Mouse (Mus musculus) embryonic fibroblast, embryonic 13.5 days (primary cell): ENCODE measurements around the gene Ly86. TPM values are rescaled to one million over a fixed set of nuclear protein-coding genes. Genes with fewer than 3 reads are reported as not detected.

Experiments
- H3K27ac ChIP-seq: 2 replicates; pipeline ENCODE4 v1.5.1; 2012; ENCODE audit warnings: low read length, control low read depth, inconsistent platforms; ENCODE audit not compliant: insufficient read depth
- H3K4me1 ChIP-seq: 2 replicates; pipeline ENCODE4 v1.6.1; 2011; ENCODE audit warnings: low read length; ENCODE audit not compliant: control insufficient read depth, insufficient read depth
- H3K4me3 ChIP-seq: 2 replicates; pipeline ENCODE4 v1.5.1; 2011; ENCODE audit warnings: mild to moderate bottlenecking, control low read depth, low read length; ENCODE audit not compliant: insufficient read depth
- CTCF ChIP-seq: IDR thresholded peaks from 2 replicates; pipeline ENCODE4 v1.5.1; 2011; ENCODE audit warnings: mild to moderate bottlenecking, control low read depth, low read length, moderate library complexity, borderline replicate concordance; ENCODE audit not compliant: insufficient read depth
- POLR2A ChIP-seq: IDR thresholded peaks from 2 replicates; pipeline ENCODE4 v1.6.1; 2011; ENCODE audit warnings: low read depth, mild to moderate bottlenecking, control low read depth, low read length, moderate library complexity
- polyA plus RNA-seq: library from polyadenylated mRNA; stranded (reverse); fragments of >200 nt; gene quantifications from 2 replicates; pipeline ENCODE4 v1.2.4, GENCODE M21; 2011; ENCODE audit warnings: low read depth; ENCODE audit not compliant: missing spikeins, insufficient read length

Gene Ly86
- polyA plus RNA-seq, 1 experiment, result 0.93 TPM

GRCm38 (mm10) chr13:37389296-37389695, 44.3 kb downstream of the Ly86 start:
- Histone ChIP-seq H3K4me1 (no peaks in the 10 kb centered on the region), H3K27ac (no peak overlapping the region), H3K4me3 (no peak overlapping the region)
- no peak for TF ChIP-seq CTCF
- TF ChIP-seq POLR2A, result no peak

DNA sequence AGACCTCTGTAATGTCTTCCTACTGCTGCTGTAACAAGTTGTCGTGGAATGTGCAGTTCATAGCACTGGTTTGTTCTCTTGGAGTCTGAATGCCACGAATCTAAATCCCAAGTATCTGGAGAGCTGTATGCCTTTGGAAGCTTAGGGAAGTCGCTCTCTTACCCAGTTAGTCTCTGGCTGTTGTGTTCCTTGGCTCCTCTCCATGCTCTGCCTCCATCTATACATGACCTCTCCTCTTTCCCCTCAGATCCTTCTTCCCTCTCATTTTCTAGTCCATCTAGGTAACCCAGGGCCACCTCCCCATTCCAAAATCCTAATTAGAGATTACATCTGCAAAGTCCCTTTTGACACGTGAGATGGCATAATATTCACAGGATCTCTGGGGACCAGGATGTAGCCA, 53.8 kb downstream of the Ly86 start:
- Histone ChIP-seq H3K4me1 (no peaks in the 10 kb centered on the region), H3K27ac (no peak overlapping the region), H3K4me3 (no peak overlapping the region)
- TF ChIP-seq CTCF (no peak), POLR2A (no peak)

DNA sequence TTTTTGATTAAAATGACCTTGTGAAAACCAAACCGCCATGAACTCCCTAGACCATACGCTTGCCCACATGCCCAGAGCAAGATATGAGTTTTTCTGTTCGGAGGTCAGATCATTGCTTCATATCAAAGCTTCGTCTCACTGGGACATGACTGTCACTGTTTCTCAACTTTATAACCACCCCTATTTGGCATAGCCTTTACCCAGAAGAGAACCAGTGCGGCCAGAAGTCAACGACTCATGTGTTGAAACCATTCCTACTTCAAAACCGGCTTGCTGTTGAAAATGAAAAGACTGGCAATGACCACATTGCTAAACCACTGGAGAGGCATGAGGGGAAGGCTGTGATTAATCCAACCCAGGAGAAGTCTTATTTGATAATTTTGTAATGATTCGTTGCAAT, 54.3 kb downstream of the Ly86 start:
- Histone ChIP-seq H3K4me1 (no peaks in the 10 kb centered on the region), H3K4me3 (no peak overlapping the region), H3K27ac (no peak overlapping the region)
- TF ChIP-seq CTCF (no peak), POLR2A (no peak)

GRCm38 (mm10) chr13:37402421-37402820, 57.4 kb downstream of the Ly86 start:
- H3K4me1 ChIP-seq, result no peaks in the 10 kb centered on the region
- no peak overlapping the region for H3K4me3 ChIP-seq
- TF ChIP-seq CTCF (no peak), POLR2A (no peak)
- no peak overlapping the region for H3K27ac ChIP-seq

DNA sequence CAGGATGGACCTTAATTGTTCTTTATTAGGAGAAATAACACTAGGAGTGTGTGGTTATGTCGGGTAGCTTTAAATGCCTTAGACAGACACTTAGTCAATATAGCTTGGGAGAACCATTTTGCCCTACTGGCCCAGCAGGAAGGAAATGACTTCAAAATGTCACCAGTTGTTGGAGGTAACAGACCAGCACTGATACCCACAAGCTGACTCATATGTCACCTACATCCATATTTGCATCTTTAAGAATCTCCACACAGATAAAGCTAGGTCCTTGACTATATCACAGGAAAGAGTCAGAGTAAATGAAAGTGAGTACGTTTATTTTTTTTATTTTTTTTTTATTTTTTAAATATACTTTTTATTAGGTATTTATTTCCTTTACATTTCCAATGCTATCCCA, 58.7 kb downstream of the Ly86 start:
- H3K4me3 ChIP-seq, result no peak overlapping the region
- TF ChIP-seq CTCF, result no peak
- no peak for TF ChIP-seq POLR2A
- H3K27ac ChIP-seq, result no peak overlapping the region

DNA sequence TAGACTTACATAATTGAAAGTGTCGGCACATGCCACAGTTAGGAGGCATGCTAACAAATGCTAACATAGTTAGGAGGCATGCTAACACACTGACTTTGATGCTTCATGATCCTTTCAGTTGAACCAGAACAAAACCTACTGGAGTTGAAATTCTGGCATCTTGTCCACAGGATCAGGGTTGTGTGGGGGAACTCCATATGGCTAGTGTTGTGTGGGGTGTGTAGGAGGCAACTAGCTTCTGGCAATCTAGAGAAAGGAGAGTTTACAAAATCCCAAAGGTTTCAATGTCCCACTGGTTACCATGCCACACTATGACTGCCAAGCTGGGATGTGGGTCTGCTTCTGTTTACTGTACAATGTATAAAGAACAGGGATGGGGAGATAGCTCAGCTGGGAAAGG, 70.7 kb downstream of the Ly86 start:
- no peak overlapping the region for H3K27ac ChIP-seq
- no peak overlapping the region for H3K4me3 ChIP-seq
- TF ChIP-seq CTCF (no peak), POLR2A (no peak)
- H3K4me1 ChIP-seq, result no peaks in the 10 kb centered on the region

More for the DNA sequence above, 58.7 kb downstream of the Ly86 start:
- no peaks in the 10 kb centered on the region for H3K4me1 ChIP-seq

DNA sequence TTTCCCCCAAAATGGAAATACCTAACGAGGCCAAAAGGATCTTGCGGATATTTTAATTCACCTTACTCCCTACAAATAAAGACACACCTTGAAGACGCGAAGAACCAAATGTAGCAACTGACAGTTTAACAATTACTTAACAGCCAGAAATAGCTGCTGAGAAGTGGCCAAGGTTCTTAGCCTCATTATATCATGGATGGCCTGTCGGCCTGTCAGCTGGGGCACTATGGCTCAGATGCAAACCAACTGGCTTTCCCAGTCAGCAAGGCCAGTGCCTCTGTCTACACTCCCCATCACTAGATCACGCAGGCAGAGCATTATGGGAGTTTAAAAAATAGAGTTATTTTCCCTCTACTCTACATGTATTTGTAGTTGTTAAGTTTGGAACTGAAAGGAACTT, 78.4 kb downstream of the Ly86 start:
- Histone ChIP-seq H3K4me1 (no peaks in the 10 kb centered on the region), H3K4me3 (no peak overlapping the region), H3K27ac (no peak overlapping the region)
- TF ChIP-seq CTCF, result no peak
- TF ChIP-seq POLR2A, result no peak

DNA sequence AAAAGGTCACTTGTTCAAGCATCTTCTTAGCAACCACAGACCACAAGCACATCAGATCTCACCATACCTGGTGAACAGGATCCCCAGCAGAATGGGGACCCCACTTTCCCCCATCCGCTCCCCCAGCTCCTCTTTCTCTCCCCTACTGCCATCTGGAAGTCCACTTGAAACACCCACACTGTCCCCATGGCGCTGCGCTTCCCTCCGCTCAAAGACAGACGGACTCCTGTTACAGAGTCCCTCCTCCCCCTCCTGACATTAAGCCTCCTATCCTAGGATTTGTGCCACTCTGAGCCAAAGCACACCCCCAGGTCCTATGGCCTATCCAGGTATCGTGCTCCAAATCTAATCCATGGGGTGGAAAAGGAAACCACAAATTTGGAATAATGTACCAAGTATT, 79.9 kb downstream of the Ly86 start:
- no peaks in the 10 kb centered on the region for H3K4me1 ChIP-seq
- no peak overlapping the region for H3K4me3 ChIP-seq
- no peak for TF ChIP-seq POLR2A
- no peak overlapping the region for H3K27ac ChIP-seq

GRCm38 (mm10) chr13:37425406-37425805, 80.4 kb downstream of the Ly86 start:
- no peak overlapping the region for H3K27ac ChIP-seq
- TF ChIP-seq CTCF (no peak), POLR2A (no peak)
- H3K4me1 ChIP-seq, result no peaks in the 10 kb centered on the region
- no peak overlapping the region for H3K4me3 ChIP-seq

DNA sequence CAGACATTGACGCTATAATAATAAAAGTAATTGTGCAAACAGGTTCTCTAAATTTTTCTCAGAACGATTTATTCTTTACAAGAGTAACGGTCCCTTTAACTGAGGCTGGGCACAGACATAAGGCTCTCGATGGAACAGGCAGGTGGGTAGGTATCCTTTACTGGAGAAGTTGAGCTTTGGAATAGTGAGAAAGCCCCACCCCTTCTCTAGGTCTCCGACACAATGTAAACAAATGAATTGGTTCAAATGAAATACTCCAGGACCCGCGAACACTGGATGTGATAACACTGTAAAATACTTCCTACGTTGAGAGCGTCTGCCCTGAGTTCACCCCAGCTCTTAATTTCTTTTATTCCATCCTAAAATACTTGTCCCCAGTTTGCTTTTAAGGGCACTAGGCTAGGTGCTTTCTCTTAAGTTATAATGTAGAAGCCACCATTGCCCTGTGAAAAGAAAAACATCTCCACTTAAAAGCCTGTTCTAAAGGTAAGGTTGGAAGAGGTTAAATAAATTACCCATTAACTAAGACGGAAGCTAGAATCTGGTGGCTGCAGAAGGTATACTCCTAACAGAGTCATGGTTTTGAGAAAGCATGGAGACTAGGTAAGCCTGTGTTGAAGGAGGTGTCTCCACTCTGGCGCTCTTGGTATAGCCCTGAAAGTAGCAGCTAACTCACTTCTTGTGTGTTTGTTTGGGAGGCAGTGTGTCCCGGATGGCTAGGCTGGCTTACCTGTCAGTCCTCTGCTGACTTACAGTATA, 81.7 kb downstream of the Ly86 start:
- no peak overlapping the region for H3K27ac ChIP-seq
- no peak for TF ChIP-seq POLR2A
- TF ChIP-seq CTCF, result no peak
- no peak overlapping the region for H3K4me3 ChIP-seq

GRCm38 (mm10) chr13:37428496-37428895, 83.5 kb downstream of the Ly86 start:
- Histone ChIP-seq H3K4me3 (no peak overlapping the region), H3K4me1 (no peaks in the 10 kb centered on the region), H3K27ac (no peak overlapping the region)
- TF ChIP-seq POLR2A, result no peak

More for the DNA sequence above, 81.7 kb downstream of the Ly86 start:
- no peaks in the 10 kb centered on the region for H3K4me1 ChIP-seq
